Mouse (Mus musculus) limb, embryonic 11.5 days (tissue): ENCODE data around the gene Ccl20. TPM values are rescaled to one million over a fixed set of nuclear protein-coding genes. Genes with fewer than 3 reads are reported as not detected.
A peak's percentile ranks its signal among the peaks of the same experiment; 100 is the strongest.

ENCODE experiments used
- ATAC-seq: fragments of 200-750 bp; cut with Nextera tagmentation; 2 replicates; pipeline ENCODE4 v1.8.0; 2017; ENCODE audit warnings: low read depth; ENCODE audit not compliant: insufficient number of reproducible peaks, low FRiP score, low TSS enrichment
- DNase-seq: peaks from one replicate; pipeline ENCODE4 v3.0.0-alpha.2; 2015; ENCODE audit warnings: low spot score
- H3K27ac ChIP-seq: fragments of 300-500 bp; sonication (generic); replicated peaks from 2 replicates; pipeline ENCODE4 v1.5.1; 2014; ENCODE audit warnings: low read depth, mild to moderate bottlenecking, low read length
- H3K27me3 ChIP-seq: fragments of 300-500 bp; sonication (generic); 2 replicates; pipeline ENCODE4 v1.6.1; 2014; ENCODE audit warnings: mild to moderate bottlenecking, low read length, mixed read lengths; ENCODE audit not compliant: control insufficient read depth, insufficient read depth
- H3K36me3 ChIP-seq: fragments of 300-500 bp; sonication (generic); 2 replicates; pipeline ENCODE4 v1.6.1; 2014; ENCODE audit warnings: mild to moderate bottlenecking, low read length, moderate library complexity, mixed read lengths; ENCODE audit not compliant: control insufficient read depth, insufficient read depth
- H3K4me1 ChIP-seq: fragments of 300-500 bp; sonication (generic); 2 replicates; pipeline ENCODE4 v1.6.1; 2014; ENCODE audit warnings: low read length, mixed read lengths; ENCODE audit not compliant: control insufficient read depth, insufficient read depth
- H3K4me2 ChIP-seq: fragments of 300-500 bp; sonication (generic); 2 replicates; pipeline ENCODE4 v1.6.1; 2014; ENCODE audit warnings: low read depth, mild to moderate bottlenecking, moderate library complexity; ENCODE audit not compliant: severe bottlenecking
- H3K4me3 ChIP-seq: fragments of 300-500 bp; sonication (generic); 2 replicates; pipeline ENCODE4 v1.5.1; 2014; ENCODE audit warnings: low read depth, low read length
- H3K9ac ChIP-seq: fragments of 300-500 bp; sonication (generic); 2 replicates; pipeline ENCODE4 v1.6.1; 2014; ENCODE audit warnings: mild to moderate bottlenecking, low read length
- H3K9me3 ChIP-seq: fragments of 300-500 bp; sonication (generic); 2 replicates; pipeline ENCODE4 v1.6.1; 2016; ENCODE audit warnings: low read length; ENCODE audit not compliant: control insufficient read depth
- WGBS: fragments of 180-500 bp; shearing (Covaris S2); extraction: QIAGEN DNeasy Blood & Tissue Kit; methylation state at CpG from one replicate; pipeline ENCODE4 v1.1.7; 2014; 5-methylcytosine and 5-hydroxymethylcytosine counted together
- polyA plus RNA-seq: library from polyadenylated mRNA; unstranded; fragments of >200 nt; fragmentation: Nextera tagmentation; extraction: Ambion mirVana; gene quantifications from 2 replicates; pipeline ENCODE4 v1.2.1, GENCODE M21; 2014

Gene Ccl20
- polyA plus RNA-seq: not detected in 2 replicates

- Histone ChIP-seq H3K27me3 (no peaks in the 10 kb centered on the region), H3K9me3 (no peaks in the 10 kb centered on the region), H3K9ac (no peak within 1 kb of the TSS), H3K4me3 (no peak within 1 kb of the TSS), H3K36me3 (no peaks in the 10 kb centered on the region), H3K27ac (no peak within 1 kb of the TSS), H3K4me1 (no peaks in the 10 kb centered on the region), H3K4me2 (no peak within 1 kb of the TSS)
- ATAC-seq (no peak), DNase-seq (no peak)
- WGBS: 35% methylated on average over 8 of the region's 8 CpGs
These were observed at the start of gene Ccl20 for GRCm38 (mm10) chr1:83116447-83117137. Ccl20 (plus strand) TSS chr1:83116766.

DNA sequence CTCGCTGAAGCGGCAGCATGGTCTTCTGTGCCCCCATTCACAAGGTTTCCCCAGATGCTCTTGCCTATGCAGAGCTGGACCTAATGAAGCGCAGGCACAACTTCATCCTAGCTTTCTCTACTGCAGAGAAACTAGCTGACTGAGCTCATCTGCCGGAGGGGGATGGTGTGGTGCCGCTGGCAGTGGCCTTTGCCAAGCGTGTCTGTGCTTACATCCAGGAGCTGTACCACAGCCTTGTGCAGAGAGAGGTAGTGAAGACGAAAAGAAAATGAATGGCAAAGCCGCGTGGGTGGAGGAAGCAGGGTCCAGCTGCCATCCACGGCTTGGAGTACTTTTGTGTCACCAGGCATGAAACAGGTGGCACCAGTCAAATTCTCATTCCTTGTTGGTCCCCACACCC, 49.4 kb upstream of the Ccl20 start:
- no peak for ATAC-seq
- no peaks in the 10 kb centered on the region for H3K36me3 ChIP-seq
- no peak for DNase-seq
- H3K27ac ChIP-seq: no peak overlapping the region
- WGBS: 92% methylated on average over 10 of the region's 10 CpGs
- H3K4me2 ChIP-seq: no peak overlapping the region
- H3K4me3 ChIP-seq: no peak overlapping the region
- no peaks in the 10 kb centered on the region for H3K27me3 ChIP-seq
- no peaks in the 10 kb centered on the region for H3K9me3 ChIP-seq
- no peaks in the 10 kb centered on the region for H3K4me1 ChIP-seq
- no peak overlapping the region for H3K9ac ChIP-seq

- Histone ChIP-seq H3K4me1 (no peaks in the 10 kb centered on the region), H3K4me2 (no peak overlapping the region), H3K27ac (no peak overlapping the region), H3K9ac (no peak overlapping the region), H3K9me3 (no peaks in the 10 kb centered on the region), H3K36me3 (no peaks in the 10 kb centered on the region), H3K4me3 (no peak overlapping the region), H3K27me3 (no peaks in the 10 kb centered on the region)
- 47% methylated on average over 15 of the region's 15 CpGs for WGBS
- ATAC-seq: no peak
- no peak for DNase-seq
These were observed 40.9 kb upstream of the Ccl20 start for GRCm38 (mm10) chr1:83075526-83076189.

DNA sequence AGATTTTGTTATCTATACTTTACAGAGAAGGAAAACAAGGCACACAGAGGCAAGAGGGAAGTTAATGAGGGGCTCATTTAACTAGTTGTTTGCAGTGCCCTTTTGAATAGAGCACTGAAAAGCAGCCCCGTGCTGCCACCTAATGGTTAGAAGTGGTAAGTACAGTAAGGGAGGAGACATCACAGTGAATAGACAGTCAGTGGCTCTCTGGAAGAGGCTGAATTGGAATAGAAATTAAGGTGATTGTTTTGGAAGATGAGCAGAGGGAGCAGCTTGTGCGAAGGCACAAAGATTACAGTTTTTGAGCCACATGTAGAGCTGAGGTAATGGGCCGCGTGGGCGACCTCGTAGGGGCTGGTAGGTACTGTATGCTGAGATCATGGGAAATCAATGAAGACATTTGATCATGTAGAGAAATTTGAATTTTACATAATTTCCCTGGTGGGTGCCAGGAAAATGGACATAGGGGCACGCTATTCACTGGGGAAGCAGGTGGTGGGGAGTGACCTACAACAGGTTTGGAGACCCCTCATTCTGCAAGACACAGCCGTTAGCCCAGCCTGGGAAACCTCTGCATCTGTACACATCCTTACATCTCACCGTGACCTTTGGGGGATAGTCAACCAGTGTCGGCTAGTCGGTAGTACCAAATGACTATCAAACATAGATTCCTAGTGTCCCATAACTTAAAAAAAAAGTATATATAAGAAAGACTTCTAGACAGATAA, 40.2 kb upstream of the Ccl20 start:
- ATAC-seq (0 out of 2 replicates have a peak, but pooled peaks have one; percentile 39), DNase-seq (peak; percentile 66)
- Histone ChIP-seq H3K4me2 (no peak overlapping the region), H3K27ac (no peak overlapping the region), H3K4me1 (no peaks in the 10 kb centered on the region), H3K9me3 (no peaks in the 10 kb centered on the region), H3K9ac (no peak overlapping the region), H3K36me3 (no peaks in the 10 kb centered on the region), H3K4me3 (no peak overlapping the region), H3K27me3 (no peaks in the 10 kb centered on the region)
- 45% methylated on average over 11 of the region's 11 CpGs for WGBS

DNA sequence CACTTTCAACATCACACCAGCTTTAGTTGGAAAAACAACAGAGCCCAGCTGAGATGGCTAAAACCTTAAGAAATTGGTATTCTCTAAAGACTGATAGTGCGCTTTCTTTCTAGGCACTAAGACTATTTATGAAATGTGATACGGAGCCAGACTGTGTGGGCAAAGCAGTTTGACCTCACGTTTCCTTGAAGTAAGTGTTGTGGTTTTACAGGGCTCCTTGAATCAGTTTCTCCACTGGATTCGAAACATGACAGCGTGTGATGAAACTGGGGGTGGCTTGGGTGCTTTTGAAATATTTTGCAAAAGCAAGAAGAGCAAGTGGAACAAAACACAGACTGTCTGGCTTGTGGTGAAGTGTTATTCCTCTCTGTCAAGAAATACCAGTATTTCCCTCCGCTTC, 39.5 kb upstream of the Ccl20 start:
- H3K4me3 ChIP-seq: no peak overlapping the region
- no peaks in the 10 kb centered on the region for H3K9me3 ChIP-seq
- no peak overlapping the region for H3K9ac ChIP-seq
- no peak overlapping the region for H3K4me2 ChIP-seq
- no peaks in the 10 kb centered on the region for H3K36me3 ChIP-seq
- no peaks in the 10 kb centered on the region for H3K4me1 ChIP-seq
- H3K27ac ChIP-seq: no peak overlapping the region
- no peaks in the 10 kb centered on the region for H3K27me3 ChIP-seq
- no peak for ATAC-seq
- 81% methylated on average over 6 of the region's 6 CpGs for WGBS
- no peak for DNase-seq

- Histone ChIP-seq H3K9me3 (no peaks in the 10 kb centered on the region), H3K4me2 (no peak overlapping the region), H3K27ac (no peak overlapping the region), H3K9ac (no peak overlapping the region), H3K4me1 (no peaks in the 10 kb centered on the region), H3K4me3 (no peak overlapping the region), H3K36me3 (no peaks in the 10 kb centered on the region), H3K27me3 (no peaks in the 10 kb centered on the region)
- no peak for ATAC-seq
- 92% methylated on average over 2 of the region's 2 CpGs for WGBS
- DNase-seq: no peak
These were observed 31.8 kb upstream of the Ccl20 start for GRCm38 (mm10) chr1:83084790-83085189.

DNA sequence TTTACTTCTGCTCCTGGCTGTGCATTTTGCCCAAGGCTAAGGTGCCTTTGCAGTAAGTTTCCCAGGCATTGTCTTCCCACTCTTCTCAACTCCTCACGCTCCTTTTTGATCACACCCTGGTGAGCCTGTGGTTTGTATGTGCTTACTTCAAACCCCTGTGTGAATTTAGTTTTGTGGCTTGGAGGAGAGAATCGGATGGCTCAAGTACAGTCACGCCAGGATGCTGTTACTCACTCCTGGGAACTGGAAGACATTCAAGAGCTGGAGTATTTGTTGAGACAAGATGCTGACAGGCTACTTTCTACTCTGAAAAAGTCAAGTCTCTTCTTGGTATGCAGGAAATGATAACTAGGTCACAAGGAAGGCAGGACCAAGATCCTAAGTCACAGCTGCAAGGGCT, 25.3 kb upstream of the Ccl20 start:
- Histone ChIP-seq H3K27me3 (no peaks in the 10 kb centered on the region), H3K4me3 (no peak overlapping the region), H3K36me3 (no peaks in the 10 kb centered on the region), H3K4me1 (no peaks in the 10 kb centered on the region), H3K9me3 (no peaks in the 10 kb centered on the region), H3K9ac (no peak overlapping the region), H3K27ac (no peak overlapping the region), H3K4me2 (no peak overlapping the region)
- DNase-seq (no peak), ATAC-seq (no peak)
- 79% methylated on average over 3 of the region's 3 CpGs for WGBS

GRCm38 (mm10) chr1:83096935-83097334, 19.6 kb upstream of the Ccl20 start:
- no peak overlapping the region for H3K27ac ChIP-seq
- H3K9ac ChIP-seq: no peak overlapping the region
- no peaks in the 10 kb centered on the region for H3K9me3 ChIP-seq
- no peak for DNase-seq
- no peaks in the 10 kb centered on the region for H3K27me3 ChIP-seq
- ATAC-seq: no peak
- H3K36me3 ChIP-seq: no peaks in the 10 kb centered on the region
- H3K4me2 ChIP-seq: no peak overlapping the region
- no peak overlapping the region for H3K4me3 ChIP-seq
- 67% methylated on average over 4 of the region's 4 CpGs for WGBS
- no peaks in the 10 kb centered on the region for H3K4me1 ChIP-seq
